Mouse (Mus musculus): ENCODE measurements around the gene Gm21188. TPM values are rescaled to one million over a fixed set of nuclear protein-coding genes. Genes with fewer than 3 reads are reported as not detected.

Gm21188 gene
- polyA plus RNA-seq, 1 experiment from 2014 or later = not detected

Other genes starting within 250 kb of the Gm21188 start
- not detected in 2 replicates for gene AF067063, start 222.0 kb downstream of the Gm21188 start, polyA plus RNA-seq (2015; fragmentation: Nextera tagmentation; extraction: Ambion mirVana)
- not detected in 2 replicates for gene D13Ertd608e, start 216.2 kb downstream of the Gm21188 start, polyA plus RNA-seq (2015; fragmentation: Nextera tagmentation; extraction: Ambion mirVana)
- gene Tcstv1, start 157.4 kb downstream of the Gm21188 start, polyA plus RNA-seq (2015; fragmentation: Nextera tagmentation; extraction: Ambion mirVana) = not detected in 2 replicates
- not detected in 2 replicates for gene Gm21761, start 122.9 kb downstream of the Gm21188 start, polyA plus RNA-seq (2015; fragmentation: Nextera tagmentation; extraction: Ambion mirVana)
- gene B020031M17Rik, start 101.4 kb downstream of the Gm21188 start, polyA plus RNA-seq (2015; fragmentation: Nextera tagmentation; extraction: Ambion mirVana) = not detected in 2 replicates
- gene Gm36079, start 25.2 kb downstream of the Gm21188 start, polyA plus RNA-seq (2015; fragmentation: Nextera tagmentation; extraction: Ambion mirVana) = not detected in 2 replicates
- gene Gm20767, start 88.1 kb upstream of the Gm21188 start, polyA plus RNA-seq (2015; fragmentation: Nextera tagmentation; extraction: Ambion mirVana) = not detected in 2 replicates
- not detected in 2 replicates for gene Gm21818, start 120.2 kb upstream of the Gm21188 start, polyA plus RNA-seq (2015; fragmentation: Nextera tagmentation; extraction: Ambion mirVana)
- not detected in 2 replicates for gene Gm21762, start 163.8 kb upstream of the Gm21188 start, polyA plus RNA-seq (2015; fragmentation: Nextera tagmentation; extraction: Ambion mirVana)
- not detected in 2 replicates for gene Gm21731, start 186.9 kb upstream of the Gm21188 start, polyA plus RNA-seq (2015; fragmentation: Nextera tagmentation; extraction: Ambion mirVana)
- not detected in 2 replicates for gene AF067061, start 210.9 kb upstream of the Gm21188 start, polyA plus RNA-seq (2015; fragmentation: Nextera tagmentation; extraction: Ambion mirVana)
- gene BC147527, start 248.2 kb upstream of the Gm21188 start, polyA plus RNA-seq (2015; fragmentation: Nextera tagmentation; extraction: Ambion mirVana) = 0.13 TPM in 1 of 2 replicates, not detected in the other

Measured in midbrain, embryonic 13.5 days (tissue).